Mouse (Mus musculus) left cerebral cortex, adult 9 months (tissue): ENCODE data around the gene Rps9.
A peak's percentile ranks its signal among the peaks of the same experiment; 100 is the strongest.
"Not testable (repeated sequence)": the region's sequence is repeated elsewhere in the genome, so short reads cannot be mapped to it uniquely, and the experiment has no call there.

Experiments
- DNase-seq, 2 experiments: peaks; one replicate each; pipeline ENCODE4 v3.0.0; 2022; ENCODE audit warnings: low spot score in 2 of 2

The Rps9 gene

DNA sequence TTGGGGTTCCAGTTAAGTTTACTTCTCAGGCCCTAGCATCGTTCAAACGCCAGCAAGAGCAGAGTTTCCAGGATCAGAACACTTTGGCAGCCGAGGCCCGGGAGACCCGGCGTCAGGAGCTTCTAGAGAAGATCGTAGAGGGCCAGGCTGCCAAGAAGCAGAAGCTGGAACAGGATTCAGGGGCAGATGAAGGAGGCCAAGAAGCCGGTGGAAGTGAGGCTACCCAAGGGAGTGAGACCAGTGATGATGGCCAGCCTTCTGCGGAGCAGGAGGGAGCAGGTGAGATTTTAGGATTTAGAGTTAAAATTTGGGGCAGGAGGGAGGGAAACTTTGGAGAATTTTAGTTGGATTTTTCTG, 8.9 kb upstream of the Rps9 start:
- not testable (repeated sequence) for DNase-seq

DNA sequence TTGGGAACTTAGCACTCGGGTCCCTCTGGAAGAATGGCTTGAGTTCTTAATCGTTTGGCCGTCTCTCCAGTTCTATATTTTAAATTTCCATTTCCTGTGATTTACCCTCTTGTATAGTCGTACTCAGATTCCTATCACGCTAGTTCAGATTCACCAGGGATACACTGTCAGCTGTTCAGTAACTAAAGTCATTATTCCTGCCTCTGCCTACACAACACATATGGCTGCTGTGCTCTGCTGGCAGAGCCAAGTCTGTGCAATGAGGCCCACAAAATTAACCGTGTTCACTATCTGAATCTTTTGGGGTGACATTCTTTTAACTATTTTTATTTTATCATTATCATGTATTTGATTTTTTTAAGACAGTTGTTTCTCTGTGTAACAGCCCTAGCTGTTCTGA, 5.3 kb upstream of the Rps9 start:
- DNase-seq = no peak

DNA sequence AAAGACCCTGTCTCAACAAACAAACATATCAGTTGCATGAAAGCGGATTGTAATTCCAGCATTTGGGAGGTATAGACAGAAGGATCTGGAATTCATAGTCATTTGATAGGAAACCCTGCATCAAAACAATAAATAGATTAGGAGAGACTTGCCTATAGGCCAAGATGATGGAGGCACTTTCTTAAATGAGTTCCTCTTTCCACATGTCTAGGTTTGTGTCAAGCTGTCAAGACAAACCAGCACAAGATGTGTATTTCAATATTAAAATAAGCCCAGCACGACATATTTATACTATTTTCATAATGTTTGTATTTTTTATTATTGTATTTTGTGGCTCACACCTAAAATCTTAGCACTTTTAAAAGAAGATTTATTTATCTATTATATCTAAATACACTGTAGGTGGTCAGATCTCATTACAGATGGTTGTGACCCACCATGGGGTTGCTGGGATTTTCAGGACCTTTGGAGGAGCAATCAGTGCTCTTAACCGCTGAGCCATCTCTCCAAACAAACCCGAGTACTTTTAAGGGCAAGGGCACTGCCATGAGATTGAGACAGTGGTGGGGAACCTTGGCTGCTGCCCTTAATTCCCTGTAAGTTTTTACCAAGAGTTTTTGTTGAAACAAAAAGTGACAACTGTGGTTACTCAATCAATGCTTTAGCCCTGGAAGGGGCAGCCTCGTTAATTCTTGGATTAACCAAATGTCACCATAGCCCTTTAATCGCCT, 480 bp upstream of the Rps9 start:
- DNase-seq = no peak

DNA sequence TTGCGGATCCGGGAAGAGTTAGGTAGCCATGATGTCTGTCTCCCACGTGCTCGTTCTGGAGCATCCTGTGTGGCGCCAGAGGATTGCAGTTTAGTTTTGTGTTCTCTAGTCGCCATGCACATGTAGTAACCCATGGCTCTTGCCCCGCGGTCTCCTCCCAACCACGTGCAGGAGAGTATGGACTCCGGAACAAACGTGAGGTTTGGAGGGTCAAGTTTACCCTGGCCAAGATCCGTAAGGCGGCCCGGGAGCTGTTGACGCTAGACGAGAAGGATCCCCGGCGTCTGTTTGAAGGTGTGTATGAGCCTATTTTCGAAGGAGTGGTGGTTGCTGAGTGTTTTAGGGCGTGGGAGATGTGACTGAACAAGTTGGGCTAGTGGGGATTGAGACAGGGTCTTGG, 682 bp downstream of the Rps9 start:
- no peak for DNase-seq

DNA sequence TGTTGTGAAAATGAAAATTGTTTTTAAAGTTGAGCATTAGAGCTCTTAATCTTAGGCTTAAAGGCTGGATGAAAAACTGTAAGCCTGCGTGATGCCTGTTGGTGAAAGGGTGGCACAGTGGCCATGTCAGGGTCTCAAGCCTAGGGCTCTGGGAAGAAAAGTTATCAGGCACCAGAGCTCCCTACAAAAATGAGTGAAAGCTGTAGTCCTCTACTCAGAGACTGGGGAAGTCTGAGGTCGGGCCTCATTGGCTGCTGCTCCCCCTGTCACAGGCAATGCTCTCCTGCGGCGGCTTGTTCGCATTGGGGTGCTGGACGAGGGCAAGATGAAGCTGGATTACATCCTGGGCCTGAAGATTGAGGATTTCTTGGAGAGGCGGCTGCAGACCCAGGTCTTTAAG, 1.7 kb downstream of the Rps9 start:
- DNase-seq = not testable (repeated sequence)

DNA sequence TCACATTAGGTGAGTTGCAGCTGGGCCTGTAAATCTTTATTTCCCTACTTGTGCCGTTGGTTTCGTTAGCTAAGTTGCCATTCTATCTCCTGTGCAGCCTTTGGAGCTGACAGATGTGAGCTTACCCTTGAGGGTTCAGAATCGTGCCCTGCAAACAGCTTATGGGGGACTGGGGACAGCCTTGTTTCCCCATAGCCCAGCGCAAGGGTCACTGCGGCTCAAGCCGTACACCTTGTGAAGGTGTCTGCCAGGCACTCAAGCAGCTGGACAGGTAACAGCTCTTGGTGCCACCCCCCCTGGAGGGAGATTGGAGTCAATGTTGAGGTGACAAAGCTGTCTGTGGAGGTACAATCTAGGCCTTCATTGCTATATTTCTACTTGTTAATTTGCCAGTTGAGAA, 2.1 kb downstream of the Rps9 start:
- DNase-seq = no peak

DNA sequence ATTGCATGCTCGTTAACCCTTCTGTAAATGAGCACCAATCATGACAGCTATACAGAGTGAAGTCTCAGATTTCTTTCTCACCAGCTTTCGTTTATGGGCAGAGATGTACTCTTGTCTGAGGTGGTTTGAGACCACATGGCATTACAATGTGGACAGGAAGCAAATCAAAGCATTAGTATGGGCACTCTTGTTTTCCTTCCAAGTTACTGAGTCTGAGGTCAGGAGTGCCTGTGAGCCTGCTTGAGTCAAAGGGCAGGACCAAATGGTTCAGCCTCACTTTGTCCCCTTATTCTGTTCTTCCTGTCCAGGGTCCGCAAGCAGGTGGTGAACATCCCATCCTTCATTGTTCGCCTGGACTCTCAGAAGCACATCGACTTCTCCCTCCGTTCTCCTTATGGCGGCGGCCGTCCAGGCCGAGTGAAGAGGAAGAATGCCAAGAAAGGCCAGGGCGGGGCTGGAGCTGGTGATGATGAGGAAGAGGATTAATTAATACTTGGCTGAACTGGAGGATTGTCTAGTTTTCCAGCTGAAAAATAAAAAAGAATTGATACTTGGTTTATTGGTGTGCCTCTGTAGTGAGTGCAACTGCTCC, 2.6 kb downstream of the Rps9 start:
- no peak for DNase-seq

DNA sequence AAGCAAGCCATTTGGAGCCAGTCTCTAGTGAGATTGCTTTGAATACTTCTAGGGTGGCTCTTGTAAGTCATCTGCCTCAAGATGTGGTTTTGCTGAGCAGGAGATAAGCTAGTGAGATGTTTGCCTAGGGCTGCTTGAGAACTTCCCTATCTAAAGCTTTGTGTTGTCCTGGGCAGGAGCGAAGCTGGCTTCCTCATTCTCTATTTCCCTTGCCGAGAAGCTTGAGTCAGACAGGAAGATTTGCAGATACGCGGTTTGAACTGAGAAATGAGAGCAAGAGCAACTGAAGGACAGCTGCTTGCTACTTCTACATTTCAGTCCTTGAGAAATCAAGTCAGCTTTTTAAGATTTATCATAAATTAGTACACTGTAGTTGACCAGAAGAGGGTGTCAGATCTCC, 3.2 kb downstream of the Rps9 start:
- peak in 1 of 2 experiments; percentile 21 for DNase-seq

DNA sequence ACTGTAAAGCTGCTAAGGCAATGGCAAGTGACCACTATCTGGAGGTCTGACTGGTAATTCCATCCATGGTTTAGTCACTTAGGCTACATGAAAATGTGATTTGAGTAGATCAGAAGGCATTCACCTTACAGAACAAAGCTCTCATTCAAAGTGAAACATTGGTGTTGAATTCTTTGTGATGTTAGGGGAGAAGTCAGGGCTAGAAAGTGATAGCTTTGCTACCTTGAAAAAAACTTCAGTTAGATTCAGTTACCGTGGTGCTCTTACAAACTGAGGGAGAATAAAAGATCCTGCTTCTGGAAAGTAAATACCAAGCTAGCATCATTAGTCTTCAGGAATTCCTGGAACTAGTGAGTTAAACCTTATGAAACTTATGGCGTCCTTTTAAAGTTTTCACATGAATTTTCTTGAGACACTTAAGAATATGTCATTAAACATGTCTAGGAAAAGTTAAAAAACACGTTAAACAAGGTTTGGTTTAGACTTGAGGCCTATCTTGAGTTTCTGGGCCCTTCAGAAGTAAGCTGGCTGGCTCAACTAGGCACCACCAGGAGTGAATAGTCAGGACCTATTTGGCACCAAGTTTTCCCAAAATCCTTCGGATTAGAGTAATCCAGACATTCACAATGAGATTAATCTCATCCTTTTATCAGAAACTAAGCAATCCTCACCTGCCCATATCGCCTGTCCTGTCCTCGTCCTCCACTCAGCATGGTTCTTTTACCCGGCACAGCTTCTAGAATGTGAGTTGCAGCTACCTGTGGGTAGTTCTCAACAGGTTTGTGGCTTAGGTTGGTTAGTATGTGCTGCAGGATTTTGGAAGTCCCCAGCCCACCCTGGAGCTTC, 4.0 kb downstream of the Rps9 start:
- DNase-seq = no peak

DNA sequence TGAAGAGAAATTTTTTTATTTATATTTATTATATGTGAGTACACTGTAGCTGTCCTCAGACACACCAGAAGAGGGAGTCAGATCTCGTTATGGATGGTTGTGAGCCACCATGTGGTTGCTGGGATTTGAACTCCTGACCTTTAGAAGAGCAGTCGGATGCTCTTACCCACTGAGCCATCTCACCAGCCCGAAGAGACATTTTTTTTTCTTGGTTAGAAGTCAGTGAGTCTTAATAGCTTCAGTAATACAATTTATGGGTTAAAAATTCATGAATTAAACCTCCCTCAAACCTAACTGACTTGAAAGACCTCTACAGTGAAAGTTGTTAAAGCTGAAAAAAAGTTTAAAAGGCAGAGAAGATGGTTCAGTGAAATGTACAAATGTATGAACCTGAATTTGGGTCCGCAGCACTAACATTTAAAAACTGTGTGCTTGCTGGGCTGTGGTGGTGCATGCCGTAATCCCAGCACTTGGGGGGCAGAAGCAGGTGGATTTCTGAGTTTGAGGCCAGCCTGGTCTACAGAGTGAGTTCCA, 4.7 kb downstream of the Rps9 start:
- DNase-seq = not testable (repeated sequence)

DNA sequence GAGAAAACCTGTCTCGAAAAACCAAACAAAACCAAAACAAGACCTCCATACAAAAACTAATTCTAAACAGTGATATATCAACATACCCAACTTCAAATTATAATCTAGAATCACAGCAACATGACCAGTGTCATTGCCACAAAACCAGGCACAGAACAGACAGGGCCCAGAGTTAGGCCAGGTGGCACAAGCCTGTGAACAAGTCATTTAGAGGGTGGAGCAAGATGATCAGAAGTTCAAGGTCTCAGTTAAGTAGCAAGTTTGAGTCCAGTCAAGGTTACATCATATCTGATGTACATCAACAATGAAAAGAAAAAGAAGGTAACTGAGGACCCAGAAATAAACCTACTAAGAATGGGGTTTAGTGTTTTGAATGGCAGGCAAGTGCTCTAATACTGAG, 5.2 kb downstream of the Rps9 start:
- DNase-seq = no peak

DNA sequence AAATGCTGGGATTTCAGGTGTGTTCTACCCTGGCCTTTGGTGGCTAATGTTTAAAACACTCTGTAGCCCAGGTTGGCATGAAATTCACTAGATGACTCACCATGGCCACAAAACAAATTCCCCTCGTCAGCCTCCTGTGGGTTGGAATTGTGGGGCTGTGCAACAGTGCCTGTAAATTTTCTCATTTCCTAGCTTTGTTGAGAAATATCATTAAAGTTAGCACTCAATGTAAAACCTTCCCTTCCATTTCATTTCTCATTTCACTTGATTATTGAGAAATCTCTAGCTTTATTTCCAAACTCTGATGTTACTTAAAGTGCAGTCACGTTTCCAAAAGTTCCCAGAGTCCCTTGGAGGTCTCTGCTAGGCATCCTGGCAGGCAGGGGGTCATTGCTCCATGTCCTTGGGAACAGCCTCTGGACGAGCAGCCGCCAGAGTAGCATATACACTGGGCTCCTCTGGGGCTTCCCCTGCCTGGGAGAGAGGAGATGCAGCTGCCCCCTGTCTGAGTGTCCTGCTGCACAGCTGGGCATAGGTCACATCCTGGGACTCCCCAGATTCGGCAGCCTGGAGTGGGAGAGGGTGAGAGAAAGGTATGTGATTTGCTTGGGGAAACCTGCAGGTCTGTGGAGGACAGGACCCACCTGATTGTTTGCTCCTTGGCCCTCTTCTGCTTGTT, 8.6 kb downstream of the Rps9 start:
- no peak for DNase-seq

DNA sequence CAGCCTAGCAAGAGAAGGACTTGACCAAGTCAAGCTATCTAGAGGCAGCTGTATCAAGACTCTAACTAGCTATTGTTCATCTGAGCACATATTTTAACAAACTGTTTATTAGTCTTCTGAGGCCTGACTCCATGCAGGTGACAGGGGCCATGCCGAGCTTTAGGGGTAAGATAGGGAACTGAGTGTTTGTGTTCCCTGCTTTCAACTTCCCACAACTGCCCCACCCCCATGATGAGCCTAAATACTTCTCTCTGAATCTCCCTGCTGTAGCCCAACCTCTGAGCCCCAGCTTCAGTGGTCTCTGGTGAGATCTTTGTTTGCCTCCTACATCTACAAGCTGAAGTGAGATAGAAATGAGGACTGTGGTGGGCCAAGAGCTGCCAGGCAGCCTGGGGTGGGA, 11.5 kb downstream of the Rps9 start:
- DNase-seq = peak in 1 of 2 experiments; percentile 1

DNA sequence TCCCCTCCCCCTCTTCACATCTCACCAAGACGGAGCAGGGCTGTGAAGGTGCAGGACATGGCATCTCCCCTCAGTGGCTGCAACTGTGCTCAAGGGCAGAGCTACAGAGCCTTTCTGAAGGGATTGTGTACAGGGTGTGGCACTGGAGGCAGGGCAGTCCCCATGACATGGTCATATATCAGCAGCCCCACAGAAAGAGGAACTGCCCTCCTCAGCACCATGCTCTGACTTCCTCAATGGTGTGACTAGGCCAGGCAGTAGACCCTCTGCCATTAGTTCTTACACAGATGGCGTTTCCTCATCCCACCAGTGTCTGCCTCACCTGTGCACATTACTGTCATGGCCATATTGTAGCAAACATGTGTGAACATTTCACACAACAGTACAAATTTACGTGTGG, 16.5 kb downstream of the Rps9 start, which contains the start of gene Pirb:
Pirb (minus strand) TSS at position 124 of the 400 bp plus-strand sequence.
- not testable (repeated sequence) for DNase-seq

DNA sequence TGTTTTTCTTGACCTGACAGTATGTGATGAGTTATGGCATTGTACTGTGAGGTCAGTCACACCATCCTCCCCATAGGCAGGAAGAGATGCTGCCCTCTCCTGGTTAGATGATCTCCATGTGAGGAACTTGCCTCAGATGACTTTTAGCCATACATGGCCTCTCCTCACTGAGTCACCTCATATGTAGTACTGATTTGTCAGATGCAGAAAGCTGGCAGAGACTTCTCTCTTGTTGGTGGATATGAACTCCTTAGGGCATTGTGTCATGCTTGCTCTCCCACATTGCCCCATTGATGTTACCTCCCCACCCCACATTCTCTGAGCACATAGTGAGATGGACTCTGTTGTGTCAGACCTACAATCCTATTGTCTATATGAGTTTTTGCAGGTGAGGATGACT, 21.7 kb downstream of the Rps9 start:
- DNase-seq = not testable (repeated sequence)

DNA sequence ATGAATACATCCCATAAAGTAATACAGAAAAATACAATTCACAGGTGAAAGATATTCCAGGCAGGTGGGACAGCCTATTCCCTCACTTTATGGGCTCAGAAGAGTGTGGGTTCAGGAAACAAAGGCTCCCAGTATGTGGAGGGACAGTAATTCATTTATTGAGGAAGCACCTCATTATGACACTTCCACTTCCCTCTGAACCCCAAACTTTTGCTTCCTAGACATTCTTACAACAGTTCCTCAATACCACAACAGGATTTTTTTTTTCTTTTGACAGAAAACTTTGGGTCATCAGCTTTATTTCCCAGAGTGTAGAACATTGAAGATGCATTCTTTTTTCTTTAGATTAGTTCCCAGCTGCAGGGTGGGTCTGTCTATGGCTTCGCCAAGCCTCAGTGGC, 28.9 kb downstream of the Rps9 start:
- not testable (repeated sequence) for DNase-seq
